Mouse (Mus musculus) ES-E14 (cell line): ENCODE measurements around the gene Kcnq5.

Experiments
- CHD2 ChIP-seq: IDR thresholded peaks from 2 replicates; pipeline ENCODE4 v1.6.1; 2014; ENCODE audit warnings: mild to moderate bottlenecking, low read depth, low read length, inconsistent platforms
- HCFC1 ChIP-seq: IDR thresholded peaks from 2 replicates; pipeline ENCODE4 v1.6.1; 2012; ENCODE audit warnings: low read length, inconsistent platforms, borderline replicate concordance; ENCODE audit not compliant: insufficient read depth
- ZC3H11A ChIP-seq: IDR thresholded peaks from 2 replicates; pipeline ENCODE4 v1.6.1; 2012; ENCODE audit warnings: low read depth, mild to moderate bottlenecking, inconsistent platforms, low read length, borderline replicate concordance

DNA sequence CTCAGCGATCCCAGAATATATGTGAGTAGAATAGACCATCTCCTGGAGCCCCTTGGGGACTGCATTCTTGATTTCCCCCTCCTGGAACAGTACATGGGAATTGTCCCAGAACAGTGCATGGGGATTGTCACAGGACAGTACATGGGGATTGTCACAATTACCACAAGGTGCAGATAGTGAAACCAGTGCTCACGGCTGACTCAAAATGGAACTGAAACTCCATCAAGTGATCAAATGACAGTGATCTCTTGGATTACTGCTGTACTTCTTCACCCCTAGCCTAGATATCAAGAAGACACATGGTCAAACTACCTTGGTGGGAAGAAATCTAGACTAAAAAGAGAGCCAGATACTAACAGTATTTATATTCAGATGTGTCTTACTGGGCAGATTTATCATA is 536.1 kb downstream of the Kcnq5 start:
- TF ChIP-seq ZC3H11A: no peak
- no peak for TF ChIP-seq CHD2
- no peak for TF ChIP-seq HCFC1
